Mouse (Mus musculus): Measurements from ENCODE around the gene Il10ra.

Il10ra gene

GRCm38 (mm10) chr9:45268597-45269325 is at the start of gene Il10ra:
Gene Il10ra (minus strand): TSS chr9:45269149.
- DNase-seq (ENCODE audit: low read depth), result no peak

- no peak for DNase-seq (ENCODE audit: low read depth)
Measured at GRCm38 (mm10) chr9:45317635-45318034, 48.7 kb upstream of the Il10ra start.

- no peak for DNase-seq (ENCODE audit: low read depth)
Measured at GRCm38 (mm10) chr9:45313913-45314312, 45.0 kb upstream of the Il10ra start.

- no peak for DNase-seq (ENCODE audit: low read depth)
Measured at GRCm38 (mm10) chr9:45311858-45312257, 42.9 kb upstream of the Il10ra start.

- DNase-seq (ENCODE audit: low read depth), result no peak
Measured at GRCm38 (mm10) chr9:45308521-45308920, 39.6 kb upstream of the Il10ra start.

GRCm38 (mm10) chr9:45306746-45307410 is 37.9 kb upstream of the Il10ra start:
- DNase-seq (ENCODE audit: low read depth), result no peak

GRCm38 (mm10) chr9:45301771-45302170 is 32.8 kb upstream of the Il10ra start:
- DNase-seq (ENCODE audit: low read depth), result no peak

GRCm38 (mm10) chr9:45300422-45301104 is 31.6 kb upstream of the Il10ra start:
- peak; percentile 93 for DNase-seq (ENCODE audit: low read depth)

- peak; percentile 61 for DNase-seq (ENCODE audit: low read depth)
Measured at GRCm38 (mm10) chr9:45299231-45300006, 30.5 kb upstream of the Il10ra start.

GRCm38 (mm10) chr9:45294210-45295011 is 25.5 kb upstream of the Il10ra start:
- DNase-seq (ENCODE audit: low read depth), result no peak

GRCm38 (mm10) chr9:45291481-45292168 is 22.7 kb upstream of the Il10ra start:
- no peak for DNase-seq (ENCODE audit: low read depth)

- DNase-seq (ENCODE audit: low read depth), result no peak
Measured at GRCm38 (mm10) chr9:45282466-45282865, 13.5 kb upstream of the Il10ra start.

GRCm38 (mm10) chr9:45280891-45281290 is 11.9 kb upstream of the Il10ra start:
- no peak for DNase-seq (ENCODE audit: low read depth)

GRCm38 (mm10) chr9:45280059-45280458 is 11.1 kb upstream of the Il10ra start:
- DNase-seq (ENCODE audit: low read depth), result no peak

- DNase-seq (ENCODE audit: low read depth), result no peak
Measured at GRCm38 (mm10) chr9:45274635-45275034, 5.7 kb upstream of the Il10ra start.

GRCm38 (mm10) chr9:45274218-45274617 is 5.3 kb upstream of the Il10ra start:
- peak; percentile 72 for DNase-seq (ENCODE audit: low read depth)

GRCm38 (mm10) chr9:45272213-45272612 is 3.3 kb upstream of the Il10ra start:
- no peak for DNase-seq (ENCODE audit: low read depth)

GRCm38 (mm10) chr9:45268079-45268478 is 870 bp downstream of the Il10ra start:
- no peak for DNase-seq (ENCODE audit: low read depth)

- no peak for DNase-seq (ENCODE audit: low read depth)
Measured at GRCm38 (mm10) chr9:45267099-45267498, 1.9 kb downstream of the Il10ra start.

- DNase-seq (ENCODE audit: low read depth), result no peak
Measured at GRCm38 (mm10) chr9:45261872-45262271, 7.1 kb downstream of the Il10ra start.

GRCm38 (mm10) chr9:45261466-45261865 is 7.5 kb downstream of the Il10ra start:
- DNase-seq (ENCODE audit: low read depth), result no peak
